Mouse (Mus musculus) lung, postnatal 0 days (tissue): ENCODE measurements around the gene Cenpn.

ENCODE experiments used
- CTCF ChIP-seq: IDR thresholded peaks from 2 replicates; pipeline ENCODE4 v1.5.1; 2016; ENCODE audit warnings: antibody characterized with exemption, mild to moderate bottlenecking
- EP300 ChIP-seq: IDR thresholded peaks from 2 replicates; pipeline ENCODE4 v1.6.1; 2016; ENCODE audit warnings: antibody characterized with exemption, mild to moderate bottlenecking, control low read depth

- TF ChIP-seq CTCF (no peak), EP300 (no peak)
Observed at GRCm38 (mm10) chr8:116921005-116921336, 559 bp upstream of the Cenpn start.
